Mouse (Mus musculus): ENCODE data around the gene Mturn.

DNA sequence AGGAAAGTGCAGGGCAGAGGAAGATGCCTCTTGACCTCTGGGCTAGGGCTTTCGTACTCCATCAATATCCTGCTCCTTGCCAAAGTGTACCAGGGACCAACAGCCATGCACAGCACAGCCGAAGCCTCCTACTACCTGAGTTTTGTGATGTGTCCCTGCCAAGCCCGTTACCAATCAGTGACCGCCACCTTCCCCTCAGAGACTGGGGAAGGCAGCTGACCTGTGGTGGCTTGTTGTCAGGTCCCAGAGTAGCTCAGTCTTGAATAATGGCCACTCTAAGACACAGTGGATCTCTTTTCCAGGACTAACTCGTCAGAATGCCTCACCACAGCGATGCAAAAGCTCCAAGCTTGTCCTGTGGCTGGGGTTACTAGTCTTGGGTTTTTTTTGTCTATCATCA is 45.4 kb downstream of the Mturn start:
- TF ChIP-seq POLR2A (IDR thresholded peaks at IDR 0.05; ENCODE audit: insufficient read length, low read depth) (no peak), TCF12 (IDR thresholded peaks at IDR 0.05; ENCODE audit: insufficient read depth, poor library complexity, severe bottlenecking) (no peak), USF1 (IDR thresholded peaks at IDR 0.05; ENCODE audit: low read depth) (no peak)
